Mouse (Mus musculus): ENCODE results near the gene Cd99l2. TPM values are rescaled to one million over a fixed set of nuclear protein-coding genes. Genes with fewer than 3 reads are reported as not detected.
A peak's percentile ranks its signal among the peaks of the same experiment; 100 is the strongest.

Cd99l2 gene
- polyA plus RNA-seq, 1 experiment from 2014 or later = 23.9 TPM

DNA sequence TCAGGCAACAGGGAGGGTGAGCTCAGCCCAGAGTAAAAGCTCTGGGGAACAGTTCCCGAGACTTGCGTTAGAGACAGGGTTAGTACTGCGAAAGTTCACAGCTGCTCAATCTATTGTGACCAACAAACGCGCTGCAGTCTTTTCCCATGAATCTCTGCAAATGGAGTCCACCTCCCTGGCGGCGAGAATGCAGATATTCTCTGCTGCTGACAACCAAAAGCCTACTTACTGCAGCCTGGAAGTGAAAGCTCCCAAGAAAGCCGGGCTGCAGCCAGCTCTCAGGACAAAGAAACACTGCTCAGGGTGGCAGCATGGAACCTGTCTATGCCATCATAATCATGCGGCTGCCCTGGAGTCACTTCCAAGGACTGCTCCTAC, 619 bp upstream of the Cd99l2 start:
- 24% methylated on average over 9 of the region's 9 CpGs for WGBS
- Histone ChIP-seq H3K27ac (peak overlapping the region; percentile 92), H3K36me3 (no peaks in the 10 kb centered on the region), H3K27me3 (ENCODE audit: insufficient read depth, poor library complexity, severe bottlenecking) (peaks cover 23% of the 10 kb centered on the region; the same call in 1 of the 2 replicates), H3K4me3 (peak overlapping the region; percentile 65), H3K9me3 (no peaks in the 10 kb centered on the region), H3K4me1 (no peaks in the 10 kb centered on the region)
- DNase-seq (ENCODE audit: low spot score) = no peak

DNA sequence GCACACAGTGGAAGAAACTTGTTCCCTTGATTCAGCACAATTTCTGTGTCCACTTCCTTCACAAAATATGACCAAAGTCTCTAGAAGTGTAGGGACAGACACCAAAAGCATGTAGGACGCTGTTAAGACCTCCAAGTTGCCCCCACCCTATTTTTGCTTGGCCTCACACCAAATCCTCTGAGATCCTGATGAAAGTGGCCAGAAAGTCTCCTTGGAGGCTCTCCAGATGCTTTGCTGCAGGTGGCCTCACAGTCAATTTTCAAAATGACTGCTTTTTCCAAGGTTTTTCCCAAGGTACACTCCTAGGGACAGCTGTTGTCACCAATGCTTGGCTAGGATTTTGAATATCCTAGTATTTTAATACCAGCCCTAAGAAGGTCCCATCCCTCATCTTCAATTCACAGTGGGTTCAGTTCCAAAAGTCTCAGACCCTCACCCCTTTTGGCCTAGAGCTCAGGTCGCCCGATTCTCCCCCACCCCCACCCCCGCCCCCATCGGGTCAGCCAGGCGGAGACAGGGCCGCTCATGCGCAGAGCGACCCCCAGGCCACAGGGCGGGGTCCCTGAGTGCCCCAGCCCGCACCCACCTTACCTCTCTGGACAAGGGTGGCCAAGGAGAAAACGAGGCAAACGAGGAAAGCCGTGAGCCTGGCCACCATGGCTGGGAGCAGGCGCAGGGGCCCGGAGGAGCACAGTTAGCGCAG, 567 bp downstream of the Cd99l2 start:
- H3K9me3 ChIP-seq = no peaks in the 10 kb centered on the region
- H3K27me3 ChIP-seq (ENCODE audit: insufficient read depth, poor library complexity, severe bottlenecking) = peaks cover 12% of the 10 kb centered on the region; the same call in 1 of the 2 replicates
- no peaks in the 10 kb centered on the region for H3K4me1 ChIP-seq
- DNase-seq (ENCODE audit: low spot score) = no peak
- peak overlapping the region; percentile 65 for H3K4me3 ChIP-seq
- 18% methylated on average over 17 of the region's 17 CpGs for WGBS
- no peaks in the 10 kb centered on the region for H3K36me3 ChIP-seq
- peak overlapping the region; percentile 92 for H3K27ac ChIP-seq

DNA sequence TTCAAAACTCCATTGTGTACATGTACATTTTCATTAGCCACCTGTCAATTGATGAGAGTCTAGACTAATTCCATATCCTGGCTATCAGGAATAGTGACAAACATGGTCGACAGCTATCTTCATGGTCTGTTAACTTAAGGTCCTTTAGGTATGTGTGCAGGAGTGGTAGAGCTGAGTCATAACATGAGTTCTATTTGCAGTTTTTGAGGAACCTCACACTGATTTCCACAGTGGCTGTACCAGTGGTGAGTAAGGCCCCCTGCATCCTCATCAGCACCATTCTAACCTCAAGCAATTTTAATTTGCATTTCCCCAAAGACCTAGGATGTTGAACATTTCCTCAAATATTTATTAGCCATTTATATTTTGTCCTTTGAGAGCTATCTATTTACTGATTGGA, 3.3 kb downstream of the Cd99l2 start:
- Histone ChIP-seq H3K27ac (no peak overlapping the region), H3K27me3 (ENCODE audit: insufficient read depth, poor library complexity, severe bottlenecking) (peaks cover 6% of the 10 kb centered on the region; the same call in 1 of the 2 replicates), H3K4me1 (no peaks in the 10 kb centered on the region), H3K36me3 (no peaks in the 10 kb centered on the region), H3K9me3 (no peaks in the 10 kb centered on the region), H3K4me3 (no peak overlapping the region)
- 55% methylated on average over 1 of the region's 1 CpGs for WGBS
- DNase-seq (ENCODE audit: low spot score) = no peak

DNA sequence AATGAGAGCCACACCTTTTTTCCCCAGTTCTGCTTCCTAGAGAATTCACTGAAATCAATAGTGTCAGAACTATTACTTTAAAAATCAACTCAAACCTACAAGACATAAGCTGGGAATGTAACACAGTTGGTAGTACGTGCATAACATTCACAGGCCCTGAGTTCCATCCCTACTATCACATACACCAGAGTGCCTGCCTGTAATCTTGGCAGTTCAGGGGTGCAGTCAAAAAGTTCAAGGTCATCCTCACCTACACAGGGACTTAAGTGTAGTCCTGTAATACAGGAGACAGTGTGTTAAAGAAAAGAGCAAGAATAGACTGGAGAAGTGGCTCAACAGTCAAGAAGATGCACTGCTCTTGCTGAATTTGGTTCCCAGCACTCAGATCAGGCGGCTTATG, 10.4 kb downstream of the Cd99l2 start:
- Histone ChIP-seq H3K27ac (no peak overlapping the region), H3K4me1 (no peaks in the 10 kb centered on the region), H3K27me3 (ENCODE audit: insufficient read depth, poor library complexity, severe bottlenecking) (no peaks in the 10 kb centered on the region), H3K36me3 (no peaks in the 10 kb centered on the region), H3K4me3 (no peak overlapping the region), H3K9me3 (no peaks in the 10 kb centered on the region)
- 69% methylated on average over 2 of the region's 2 CpGs for whole genome bisulfite sequencing
- DNase-seq (ENCODE audit: low spot score) = no peak

DNA sequence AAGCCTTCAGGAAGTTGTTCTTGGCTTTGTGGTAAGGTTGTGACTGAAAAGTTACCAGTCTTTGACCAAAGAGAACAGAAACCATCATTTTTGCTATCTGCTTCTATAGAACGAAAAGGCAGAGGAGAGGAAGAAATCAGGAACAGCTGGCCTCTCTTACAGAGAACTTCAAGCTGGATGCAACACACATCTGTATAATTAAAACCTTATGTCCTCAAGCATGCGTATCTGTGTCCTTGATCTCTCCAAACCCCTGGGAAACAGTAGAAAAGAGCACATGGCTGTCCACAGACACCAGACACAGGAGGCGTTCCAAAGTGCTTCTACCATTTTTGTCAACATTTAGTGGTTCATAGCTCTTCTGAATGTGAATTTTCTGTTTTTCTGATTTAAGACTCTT, 16.7 kb downstream of the Cd99l2 start:
- no peaks in the 10 kb centered on the region for H3K27me3 ChIP-seq (ENCODE audit: insufficient read depth, poor library complexity, severe bottlenecking)
- no peak for DNase-seq (ENCODE audit: low spot score)
- H3K4me3 ChIP-seq = no peak overlapping the region
- no peaks in the 10 kb centered on the region for H3K4me1 ChIP-seq
- H3K9me3 ChIP-seq = no peaks in the 10 kb centered on the region
- no peaks in the 10 kb centered on the region for H3K36me3 ChIP-seq
- 68% methylated on average over 3 of the region's 3 CpGs for WGBS
- no peak overlapping the region for H3K27ac ChIP-seq

DNA sequence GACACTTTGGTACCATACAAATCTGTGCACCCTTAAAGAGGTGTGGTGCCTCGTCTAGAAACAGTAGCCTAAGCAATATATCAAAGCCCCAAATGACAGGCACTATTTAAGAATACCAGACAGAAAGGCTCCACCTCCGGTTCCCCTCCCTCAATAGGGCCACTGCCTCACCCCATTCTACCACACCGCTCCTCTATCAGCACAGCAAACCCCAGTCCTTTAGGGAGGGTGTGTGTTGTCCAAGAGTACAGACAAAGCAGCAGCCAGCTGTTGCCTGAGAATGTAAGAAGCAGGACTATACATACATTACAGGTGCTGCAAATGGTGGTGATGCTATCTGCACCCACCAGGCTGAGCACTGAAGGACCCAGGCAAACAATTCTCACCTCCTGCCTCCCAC, 17.2 kb downstream of the Cd99l2 start:
- no peaks in the 10 kb centered on the region for H3K36me3 ChIP-seq
- H3K27me3 ChIP-seq (ENCODE audit: insufficient read depth, poor library complexity, severe bottlenecking) = no peaks in the 10 kb centered on the region
- whole genome bisulfite sequencing = 66% methylated on average over 3 of the region's 3 CpGs
- no peak for DNase-seq (ENCODE audit: low spot score)
- H3K9me3 ChIP-seq = no peaks in the 10 kb centered on the region
- no peaks in the 10 kb centered on the region for H3K4me1 ChIP-seq
- no peak overlapping the region for H3K4me3 ChIP-seq
- H3K27ac ChIP-seq = no peak overlapping the region

DNA sequence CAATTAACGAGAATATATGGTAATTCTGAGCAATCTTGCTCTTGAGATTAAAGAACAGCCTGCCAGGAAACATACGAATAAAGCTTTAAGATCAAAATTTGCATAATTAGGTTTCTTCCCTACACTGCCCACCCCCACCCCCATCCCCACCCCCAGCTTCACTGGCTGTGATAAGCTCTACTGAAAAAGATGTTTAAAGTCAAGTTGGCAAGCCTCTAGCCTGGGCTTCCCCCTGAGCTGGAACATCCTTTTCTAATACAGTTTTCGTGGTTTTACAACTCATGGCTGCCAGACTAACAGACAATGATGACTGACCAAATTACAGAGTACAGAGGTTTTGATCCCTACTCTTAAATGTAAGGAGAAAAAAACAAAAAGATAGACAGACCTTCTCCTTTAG, 17.6 kb downstream of the Cd99l2 start:
- no peak for DNase-seq (ENCODE audit: low spot score)
- no peaks in the 10 kb centered on the region for H3K9me3 ChIP-seq
- H3K4me1 ChIP-seq = no peaks in the 10 kb centered on the region
- no peak overlapping the region for H3K4me3 ChIP-seq
- no peaks in the 10 kb centered on the region for H3K36me3 ChIP-seq
- no peak overlapping the region for H3K27ac ChIP-seq
- 67% methylated on average over 3 of the region's 3 CpGs for WGBS
- no peaks in the 10 kb centered on the region for H3K27me3 ChIP-seq (ENCODE audit: insufficient read depth, poor library complexity, severe bottlenecking)

DNA sequence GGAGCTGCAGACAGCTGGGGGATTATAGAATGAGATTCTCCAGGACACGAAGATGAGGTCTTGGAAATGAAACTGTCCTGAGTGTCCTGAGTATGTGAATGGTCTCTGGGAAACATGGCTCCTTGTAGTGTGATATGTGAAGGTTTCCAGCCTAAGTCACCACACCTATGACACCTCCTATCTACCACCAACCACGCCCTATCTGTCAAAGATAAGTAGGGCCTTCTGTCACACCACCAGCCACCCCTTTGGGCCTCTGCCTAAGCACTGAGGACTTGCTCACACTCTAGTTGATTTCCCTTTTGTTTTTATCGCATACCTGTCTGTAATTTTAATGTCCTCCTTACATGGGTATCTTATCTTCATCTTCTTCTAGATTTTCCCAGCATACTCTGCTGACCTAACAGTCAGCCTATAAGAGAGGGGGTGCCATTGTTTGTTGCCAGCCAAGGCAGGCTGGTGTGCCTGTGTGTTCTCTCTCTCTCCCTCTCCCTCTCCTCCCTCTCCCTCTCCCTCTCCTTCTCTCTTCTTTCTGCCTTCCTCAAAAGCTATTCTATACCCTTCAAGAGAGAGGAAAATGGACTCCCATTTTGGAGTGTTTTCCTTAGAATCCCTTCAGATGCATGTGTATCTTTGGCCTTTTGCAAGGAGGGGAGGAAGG, 18.2 kb downstream of the Cd99l2 start:
- peak; percentile 75 for DNase-seq (ENCODE audit: low spot score)
- Histone ChIP-seq H3K36me3 (no peaks in the 10 kb centered on the region), H3K27me3 (ENCODE audit: insufficient read depth, poor library complexity, severe bottlenecking) (no peaks in the 10 kb centered on the region), H3K4me1 (no peaks in the 10 kb centered on the region), H3K27ac (no peak overlapping the region), H3K9me3 (no peaks in the 10 kb centered on the region), H3K4me3 (no peak overlapping the region)
- WGBS = 54% methylated on average over 3 of the region's 3 CpGs

DNA sequence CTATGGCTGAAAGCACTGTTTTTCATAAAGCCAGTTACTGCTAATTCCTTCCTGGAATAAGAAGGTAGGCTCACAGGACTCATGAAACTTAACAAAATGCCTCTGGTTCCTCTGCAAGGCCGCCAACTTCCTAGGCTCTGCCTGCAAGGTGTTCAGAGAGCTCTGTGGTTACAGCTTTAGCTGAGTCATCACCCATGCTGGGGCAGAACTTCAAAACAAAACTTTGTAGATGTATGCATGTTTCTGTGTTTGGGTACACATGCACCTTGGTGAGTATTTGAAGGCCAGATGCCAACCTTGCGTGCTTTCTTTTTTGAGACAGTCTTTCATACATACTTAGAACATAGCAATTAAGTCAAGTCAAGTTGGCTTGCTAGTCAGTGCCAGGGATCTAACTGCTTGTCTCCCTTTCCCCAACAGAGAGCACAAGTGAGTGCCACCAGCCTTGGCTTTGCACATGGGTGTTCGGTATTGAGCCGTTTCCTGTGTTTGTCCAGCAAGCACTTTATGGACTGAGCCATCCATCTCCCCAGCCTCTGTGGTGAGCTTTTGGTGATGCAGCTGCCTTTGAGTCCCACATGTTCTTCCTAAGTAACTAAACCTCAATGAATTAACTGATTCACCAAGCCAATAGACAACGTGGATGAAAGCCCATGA, 23.9 kb downstream of the Cd99l2 start:
- no peak overlapping the region for H3K27ac ChIP-seq
- no peaks in the 10 kb centered on the region for H3K4me1 ChIP-seq
- H3K36me3 ChIP-seq = no peaks in the 10 kb centered on the region
- no peaks in the 10 kb centered on the region for H3K9me3 ChIP-seq
- H3K27me3 ChIP-seq (ENCODE audit: insufficient read depth, poor library complexity, severe bottlenecking) = no peaks in the 10 kb centered on the region
- no peak overlapping the region for H3K4me3 ChIP-seq
- 85% methylated on average over 5 of the region's 5 CpGs for WGBS
- DNase-seq (ENCODE audit: low spot score) = no peak

DNA sequence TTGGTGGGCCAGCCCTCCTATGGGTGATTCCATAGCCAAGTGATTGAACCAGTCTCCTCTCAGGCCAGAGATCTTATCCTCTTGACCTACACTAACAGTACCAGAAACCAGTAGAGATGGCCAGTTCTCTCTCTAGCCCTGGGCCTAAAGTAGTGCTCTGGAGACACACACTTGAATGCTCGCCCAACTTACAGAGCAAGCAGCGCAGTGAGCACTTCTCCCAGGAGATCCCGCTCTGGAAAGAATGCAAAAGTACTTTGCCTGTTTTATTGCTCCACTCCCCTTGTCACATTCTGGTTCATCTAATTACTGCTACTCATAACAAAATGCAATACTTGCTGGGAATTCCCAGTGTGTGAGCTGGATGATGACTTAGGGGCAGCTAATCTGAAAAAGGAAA, 25.2 kb downstream of the Cd99l2 start:
- H3K4me1 ChIP-seq = no peaks in the 10 kb centered on the region
- 86% methylated on average over 3 of the region's 3 CpGs for WGBS

DNA sequence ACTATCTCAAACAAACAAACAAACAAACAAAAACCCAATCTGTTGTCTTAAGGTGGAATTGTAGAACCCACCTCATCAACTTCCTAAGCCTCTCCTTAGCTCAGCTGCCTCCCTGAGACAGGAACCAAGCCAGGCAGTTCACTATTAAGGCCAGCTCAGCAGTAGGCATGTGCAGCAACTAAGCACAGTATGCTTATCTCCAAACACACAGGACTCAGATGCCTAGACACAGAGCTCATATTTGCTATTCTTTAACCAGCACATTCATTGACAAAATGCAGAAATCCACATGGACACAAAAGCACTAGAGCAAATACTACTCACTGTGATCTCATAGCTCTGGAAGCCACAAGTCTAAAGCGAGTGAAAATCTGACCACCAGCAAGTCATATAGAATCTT, 27.2 kb downstream of the Cd99l2 start:
- Histone ChIP-seq H3K27me3 (ENCODE audit: insufficient read depth, poor library complexity, severe bottlenecking) (no peaks in the 10 kb centered on the region), H3K9me3 (no peaks in the 10 kb centered on the region), H3K36me3 (no peaks in the 10 kb centered on the region), H3K4me1 (no peaks in the 10 kb centered on the region), H3K4me3 (no peak overlapping the region), H3K27ac (no peak overlapping the region)
- DNase-seq (ENCODE audit: low spot score) = no peak
- WGBS = 92% methylated on average over 1 of the region's 1 CpGs

More for the DNA sequence above, 25.2 kb downstream of the Cd99l2 start:
- no peak for DNase-seq (ENCODE audit: low spot score)
- Histone ChIP-seq H3K27ac (no peak overlapping the region), H3K4me3 (no peak overlapping the region), H3K36me3 (no peaks in the 10 kb centered on the region), H3K9me3 (no peaks in the 10 kb centered on the region), H3K27me3 (ENCODE audit: insufficient read depth, poor library complexity, severe bottlenecking) (no peaks in the 10 kb centered on the region)

DNA sequence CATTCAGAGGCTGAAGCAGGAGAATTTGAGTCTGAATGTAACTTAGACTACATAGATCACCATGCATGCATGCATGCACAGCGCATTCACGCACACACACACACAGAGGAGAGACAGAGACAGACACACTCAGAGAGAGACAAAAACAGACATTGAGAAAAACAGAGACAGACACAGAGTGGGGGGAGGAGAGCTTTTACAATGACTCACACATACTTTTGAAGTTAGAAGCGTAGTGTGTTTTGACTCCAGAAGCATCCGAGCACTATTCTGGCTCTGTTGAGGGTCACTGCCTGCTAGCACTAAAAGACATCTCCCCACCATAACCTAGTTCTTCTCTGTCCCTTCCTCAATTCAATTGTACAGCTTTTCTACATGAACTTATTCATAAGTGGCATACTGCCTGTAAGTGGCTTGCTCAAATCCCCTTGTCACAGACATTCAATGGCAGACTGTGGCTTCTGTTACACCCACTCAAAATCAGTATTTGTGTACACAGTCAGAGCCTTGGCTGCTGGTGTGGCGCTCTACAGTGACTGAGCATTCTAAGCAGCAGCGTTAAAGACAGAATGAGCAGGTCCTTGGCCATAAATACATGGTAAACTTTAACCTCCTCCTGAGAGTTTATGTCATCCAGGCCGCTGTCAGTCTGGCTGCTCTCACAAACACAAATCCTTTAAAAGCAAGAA, 28.4 kb downstream of the Cd99l2 start:
- 80% methylated on average over 7 of the region's 7 CpGs for WGBS
- Histone ChIP-seq H3K4me1 (no peaks in the 10 kb centered on the region), H3K36me3 (no peaks in the 10 kb centered on the region), H3K9me3 (no peaks in the 10 kb centered on the region), H3K4me3 (no peak overlapping the region), H3K27ac (no peak overlapping the region), H3K27me3 (ENCODE audit: insufficient read depth, poor library complexity, severe bottlenecking) (no peaks in the 10 kb centered on the region)
- DNase-seq (ENCODE audit: low spot score) = no peak
